Comparison of ENCODE assay signal across 25 mouse cellular contexts in genomic region chr13:41780296-41780695, GRCm38 (mm10).
"Had no signal": no experiment of that assay in that cellular context is flagged by ENCODE, and none has a peak within 500 bp of the region (broad histone marks: within the 10 kb centered on the region; RNA-seq: fewer than 3 reads in every experiment).

No protein-coding gene starts in this region.

- H3K4me1 ChIP-seq: limb, embryonic 13.5 days; liver, embryonic 12.5 days; liver, embryonic 15.5 days; lung, embryonic 15.5 days; megakaryocyte, embryonic 14.5 days; midbrain, embryonic 10.5 days; midbrain, embryonic 13.5 days had no signal

- H3K4me2 ChIP-seq: limb, embryonic 13.5 days; liver, embryonic 12.5 days; liver, embryonic 15.5 days; lung, embryonic 15.5 days; midbrain, embryonic 13.5 days had no signal

- H3K36me3 ChIP-seq: limb, embryonic 10.5 days; limb, embryonic 13.5 days; liver, embryonic 12.5 days; liver, embryonic 15.5 days; lung, embryonic 15.5 days; midbrain, embryonic 10.5 days; midbrain, embryonic 13.5 days had no signal

- DNase-seq: kidney, adult 9 months; kidney, postnatal 14 days; layer of hippocampus, adult 9-11 months; liver; lung, adult 18-20 months; lung, postnatal 10 days; lung, postnatal 36 days; right cerebral cortex, adult 18-20 months; right cerebral cortex, postnatal 14 days; right cerebral cortex, postnatal 4 days; thymus, adult 2 months; thymus, postnatal 14 days; thymus, postnatal 4 days had no signal

- H3K27me3 ChIP-seq: limb, embryonic 13.5 days; liver, embryonic 12.5 days; liver, embryonic 15.5 days; lung, embryonic 15.5 days; megakaryocyte, embryonic 14.5 days; midbrain, embryonic 13.5 days had no signal

- ATAC-seq: liver, embryonic 12.5 days; midbrain, embryonic 13.5 days; midbrain, embryonic 16.5 days had no signal

- H3K4me3 ChIP-seq: layer of hippocampus, adult 2 months; limb, embryonic 10.5 days; limb, embryonic 13.5 days; liver, embryonic 12.5 days; liver, embryonic 15.5 days; lung, embryonic 15.5 days; megakaryocyte, embryonic 14.5 days; midbrain, embryonic 10.5 days; midbrain, embryonic 13.5 days; myocyte had no signal

- H3K9me3 ChIP-seq: limb, embryonic 10.5 days; limb, embryonic 13.5 days; liver, embryonic 12.5 days; liver, embryonic 15.5 days; lung, embryonic 15.5 days; midbrain, embryonic 10.5 days; midbrain, embryonic 13.5 days had no signal

- H3K9ac ChIP-seq: limb, embryonic 13.5 days; liver, embryonic 12.5 days; liver, embryonic 15.5 days; lung, embryonic 15.5 days; midbrain, embryonic 13.5 days had no signal

- H3K27ac ChIP-seq: layer of hippocampus, adult 2 months; limb, embryonic 10.5 days; limb, embryonic 13.5 days; liver, embryonic 12.5 days; liver, embryonic 15.5 days; lung, embryonic 15.5 days; midbrain, embryonic 10.5 days; midbrain, embryonic 13.5 days; stomach, postnatal 0 days had no signal
